Mouse (Mus musculus) G1E (cell line): ENCODE data around the gene Surf1.
"Not testable (repeated sequence)": the region's sequence is repeated elsewhere in the genome, so short reads cannot be mapped to it uniquely, and the experiment has no call there.

ENCODE experiments used
- CTCF ChIP-seq: IDR thresholded peaks from 2 replicates; pipeline ENCODE4 v1.5.1; 2012; ENCODE audit warnings: low read depth, low read length, inconsistent platforms, mixed read lengths
- GATA1 ChIP-seq: IDR thresholded peaks from 2 replicates; pipeline ENCODE4 v1.6.1; 2012; ENCODE audit warnings: borderline replicate concordance, low read length, inconsistent platforms, mixed read lengths

DNA sequence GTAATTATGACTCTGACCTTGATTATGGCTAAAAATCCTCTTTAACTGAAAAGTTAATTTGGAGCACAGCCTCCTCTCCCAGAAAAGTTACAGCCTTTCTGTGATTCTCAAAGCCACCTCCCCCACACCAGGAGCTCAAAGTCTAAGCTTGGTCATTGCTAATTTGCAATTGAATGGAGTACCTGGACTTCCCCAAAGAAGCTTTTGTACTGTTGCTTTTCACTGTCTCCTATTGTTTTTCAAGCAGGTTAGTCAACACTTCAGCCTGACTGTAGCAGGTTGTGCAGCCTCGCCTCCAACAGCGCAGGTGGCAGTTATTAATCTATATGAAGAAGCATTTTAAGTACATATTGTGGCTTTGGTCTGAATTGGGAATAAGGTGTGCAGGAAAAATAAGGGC, 30.8 kb downstream of the Surf1 start:
- not testable (repeated sequence) for TF ChIP-seq CTCF, GATA1
